ENCODE assay signal across 10 mouse cellular contexts in the genomic region with DNA sequence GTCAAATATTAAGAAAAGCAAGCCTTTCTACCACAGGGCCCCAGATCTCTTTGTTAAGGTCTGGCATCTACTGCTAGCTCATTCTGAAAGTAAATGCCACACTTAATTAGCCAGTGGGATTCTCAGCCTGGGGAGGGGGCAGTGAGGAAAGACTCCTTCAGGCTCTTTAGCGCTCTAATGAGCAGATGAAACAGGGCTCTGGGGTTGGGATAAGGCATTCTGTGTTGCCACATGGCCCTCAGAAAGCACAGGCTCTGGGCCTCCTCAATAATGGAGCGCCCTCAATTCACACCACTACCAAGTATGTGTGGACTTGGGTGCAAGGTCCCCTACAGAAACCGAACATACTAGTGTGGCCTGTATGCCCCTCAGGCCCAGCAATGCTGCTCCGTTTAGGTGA. TPM values are rescaled to one million over a fixed set of nuclear protein-coding genes. Genes with fewer than 3 reads are reported as not detected.
DNase-seq lines count a peak whose midpoint lies in the region; ATAC-seq and TF ChIP-seq lines count a peak whose summit lies in the region.
"Had no signal": no experiment of that assay in that cellular context is flagged by ENCODE, and none has a peak within 500 bp of the region (broad histone marks: within the 10 kb centered on the region; RNA-seq: fewer than 3 reads in every experiment).

No protein-coding gene starts in this region.

- TF ChIP-seq EP300 in heart, adult 2 months (IDR thresholded peaks at IDR 0.05; ENCODE audit: insufficient read depth, low read depth, low read length), result no peak

- H3K27me3 ChIP-seq in heart, adult 2 months (ENCODE audit: control insufficient read depth, insufficient read depth, low read length), result no peaks in the 10 kb centered on the region
- H3K27me3 ChIP-seq in forebrain, embryonic 16.5 days (replicated peaks; ENCODE audit: control insufficient read depth, insufficient read depth, low read length), result no peaks in the 10 kb centered on the region
- H3K27me3 ChIP-seq in midbrain, embryonic 14.5 days (ENCODE audit: control insufficient read depth, insufficient read depth, low read length), result no peaks in the 10 kb centered on the region

- TF ChIP-seq POLR2A in heart, adult 2 months (IDR thresholded peaks at IDR 0.05; ENCODE audit: insufficient read depth, low read depth, low read length), result no peak

- WGBS in heart, adult 2 months, result 86% methylated on average over 4 of the region's 4 CpGs
- WGBS in forebrain, embryonic 16.5 days, result 13% methylated on average over 4 of the region's 4 CpGs
- WGBS in midbrain, embryonic 14.5 days, result 45% methylated on average over 4 of the region's 4 CpGs

- no peak for TF ChIP-seq CTCF in heart, adult 2 months (IDR thresholded peaks at IDR 0.05)

- H3K4me2 ChIP-seq in forebrain, embryonic 16.5 days (ENCODE audit: low read length), result no peak overlapping the region
- H3K4me2 ChIP-seq in midbrain, embryonic 14.5 days (ENCODE audit: low read length), result no peak overlapping the region

- H3K4me3 ChIP-seq in heart, adult 2 months, result no peak overlapping the region
- H3K4me3 ChIP-seq in forebrain, embryonic 16.5 days (replicated peaks; ENCODE audit: low read length), result no peak overlapping the region
- no peak overlapping the region for H3K4me3 ChIP-seq in midbrain, embryonic 14.5 days (replicated peaks; ENCODE audit: low read depth, low read length)

- no peak for DNase-seq in heart, adult 2 months
- no peak for DNase-seq in heart, adult 18-20 months
- peak; percentile 22 for DNase-seq in MN1 (ENCODE audit: low spot score)
- DNase-seq in midbrain, embryonic 14.5 days, result no peak
- no peak for DNase-seq in left cerebral cortex, postnatal 4 days
- no peak for DNase-seq in layer of hippocampus, adult 18-20 months (ENCODE audit: low spot score in 2 of 2)
- no peak for DNase-seq in adrenal gland, postnatal 14 days
- DNase-seq: B cell, adult 2 months; gastrocnemius, postnatal 36 days had no signal

- no peaks in the 10 kb centered on the region for H3K36me3 ChIP-seq in heart, adult 2 months (ENCODE audit: control insufficient read depth, insufficient read depth, low read length)
- no peaks in the 10 kb centered on the region for H3K36me3 ChIP-seq in forebrain, embryonic 16.5 days (ENCODE audit: control insufficient read depth, insufficient read depth)
- H3K36me3 ChIP-seq in midbrain, embryonic 14.5 days (ENCODE audit: control insufficient read depth, insufficient read depth, low read length), result no peaks in the 10 kb centered on the region

- peak overlapping the region; percentile 17; the same call in 1 of the 2 replicates for H3K27ac ChIP-seq in heart, adult 2 months
- H3K27ac ChIP-seq in forebrain, embryonic 16.5 days (ENCODE audit: low read length), result peak overlapping the region; percentile 3; the same call in 1 of the 2 replicates
- H3K27ac ChIP-seq in midbrain, embryonic 14.5 days (replicated peaks; ENCODE audit: low read depth, low read length), result peak overlapping the region; percentile 60; the same call in 1 of the 2 replicates

- intact Hi-C loops in heart, adult 2 months (cut with DNase I), result no loop called here
- intact Hi-C loops in left cerebral cortex, postnatal 4 days (cut with DNase I), result no loop called here

- ATAC-seq in forebrain, embryonic 16.5 days, result peak; percentile 62; the same call in 1 of the 2 replicates
- no peak for ATAC-seq in midbrain, embryonic 14.5 days (ENCODE audit: low FRiP score, low TSS enrichment)

- no peaks in the 10 kb centered on the region for H3K9me3 ChIP-seq in forebrain, embryonic 16.5 days (ENCODE audit: control insufficient read depth, low read length)
- H3K9me3 ChIP-seq in midbrain, embryonic 14.5 days (ENCODE audit: control insufficient read depth, low read length), result no peaks in the 10 kb centered on the region

- peaks cover 10% of the 10 kb centered on the region for H3K4me1 ChIP-seq in heart, adult 2 months (ENCODE audit: control insufficient read depth, insufficient read depth, low read length)
- peaks cover 34% of the 10 kb centered on the region for H3K4me1 ChIP-seq in forebrain, embryonic 16.5 days (replicated peaks; ENCODE audit: control insufficient read depth, insufficient read depth, low read length)
- peaks cover 6% of the 10 kb centered on the region for H3K4me1 ChIP-seq in midbrain, embryonic 14.5 days (ENCODE audit: control insufficient read depth, insufficient read depth, low read length)

- H3K9ac ChIP-seq in heart, adult 2 months (ENCODE audit: low read depth, low read length), result no peak overlapping the region
- H3K9ac ChIP-seq in forebrain, embryonic 16.5 days (replicated peaks; ENCODE audit: low read depth, low read length), result no peak overlapping the region
- no peak overlapping the region; the same call in 1 of the 2 replicates for H3K9ac ChIP-seq in midbrain, embryonic 14.5 days (replicated peaks; ENCODE audit: low read length)

- 0 out of 2 replicates have a peak, but pooled peaks cover 1% of the 10 kb centered on the region for H3K79me2 ChIP-seq in heart, adult 2 months (replicated peaks; ENCODE audit: control insufficient read depth, insufficient read depth, low read length)

RNA-seq across cellular contexts. Expression of gene Nxn, which starts 13.9 kb away (rescaled TPM):
- total RNA-seq in heart, adult 2 months (2021), result 10 to 100 TPM; 14.6 to 19.1 TPM
- 10.0 and 14.0 TPM in 2 replicates for polyA plus RNA-seq in heart, adult 2 months (2012; rRNA removed)
- total RNA-seq in heart, adult 18-20 months (2021), result 10 to 100 TPM; 13.5 to 17.8 TPM
- 14.5 and 15.6 TPM in 2 replicates for polyA plus RNA-seq in forebrain, embryonic 16.5 days (2015; fragmentation: Nextera tagmentation; extraction: Ambion mirVana)
- 21.9 and 28.2 TPM in 2 replicates for polyA plus RNA-seq in midbrain, embryonic 14.5 days (2014; fragmentation: Nextera tagmentation; extraction: Ambion mirVana)
- total RNA-seq in left cerebral cortex, postnatal 4 days (2021), result 10 to 100 TPM; 12.4 to 15.7 TPM
- 10 to 100 TPM; 10.1 to 12.4 TPM for total RNA-seq in layer of hippocampus, adult 18-20 months (2021)
- 20.0 and 26.2 TPM in 2 replicates for total RNA-seq in adrenal gland, postnatal 14 days (2021)

RNA-seq across cellular contexts. Expression of gene Timm22, which starts 21.7 kb away (rescaled TPM):
- total RNA-seq in heart, adult 2 months (2021), result 10 to 100 TPM; 35.3 to 40.4 TPM
- polyA plus RNA-seq in heart, adult 2 months (2012; rRNA removed), result 10.4 and 21.0 TPM in 2 replicates
- total RNA-seq in heart, adult 18-20 months (2021), result 10 to 100 TPM; 44.0 to 51.4 TPM
- polyA plus RNA-seq in forebrain, embryonic 16.5 days (2015; fragmentation: Nextera tagmentation; extraction: Ambion mirVana), result 94.0 and 101 TPM in 2 replicates
- 111 and 120 TPM in 2 replicates for polyA plus RNA-seq in midbrain, embryonic 14.5 days (2014; fragmentation: Nextera tagmentation; extraction: Ambion mirVana)
- total RNA-seq in left cerebral cortex, postnatal 4 days (2021), result 10 to 100 TPM; 34.1 to 38.0 TPM
- 10 to 100 TPM; 31.8 to 32.6 TPM for total RNA-seq in layer of hippocampus, adult 18-20 months (2021)
- total RNA-seq in adrenal gland, postnatal 14 days (2021), result 35.6 and 37.6 TPM in 2 replicates

Comparison
In these comparisons a context has a peak if more than half of its experiments do, and no peak if none do; other contexts are left out.
1. H3K27ac ChIP-seq: peak in every context shown above with its lines; median percentile 60 in midbrain, embryonic 14.5 days; 17 in heart, adult 2 months; 3 in forebrain, embryonic 16.5 days.